Mouse (Mus musculus): ENCODE data around the gene Rbm26. TPM values are rescaled to one million over a fixed set of nuclear protein-coding genes. Genes with fewer than 3 reads are reported as not detected.
A peak's percentile ranks its signal among the peaks of the same experiment; 100 is the strongest.

Rbm26 gene
- polyA plus RNA-seq (2014; fragmentation: Nextera tagmentation; extraction: Ambion mirVana), result 50.1 and 51.7 TPM in 2 replicates

- Histone ChIP-seq H3K9me3 (ENCODE audit: control insufficient read depth, low read length) (no peaks in the 10 kb centered on the region), H3K4me3 (ENCODE audit: low read length) (peak within 1 kb of the TSS; percentile 98), H3K9ac (ENCODE audit: low read depth, low read length) (peak within 1 kb of the TSS; percentile 100), H3K36me3 (ENCODE audit: control insufficient read depth, insufficient read depth, low read length) (no peaks in the 10 kb centered on the region), H3K4me2 (replicated peaks; ENCODE audit: low read depth, low read length) (peak within 1 kb of the TSS; percentile 68), H3K27ac (ENCODE audit: low read depth, low read length) (peak within 1 kb of the TSS; percentile 93), H3K27me3 (ENCODE audit: control insufficient read depth, insufficient read depth, low read length) (no peaks in the 10 kb centered on the region), H3K4me1 (ENCODE audit: control insufficient read depth, insufficient read depth, low read length) (peaks cover 17% of the 10 kb centered on the region)
- WGBS, result under 1% methylated on average over 28 of the region's 28 CpGs
- ATAC-seq (ENCODE audit: low FRiP score, low TSS enrichment), result peak; percentile 97
Observed at GRCm38 (mm10) chr14:105177238-105177693, at the start of gene Rbm26. TSS of gene Rbm26 (minus strand) at chr14:105177327.

- WGBS, result 92% methylated on average over 4 of the region's 4 CpGs
- Histone ChIP-seq H3K27ac (ENCODE audit: low read depth, low read length) (no peak overlapping the region), H3K9ac (ENCODE audit: low read depth, low read length) (no peak overlapping the region), H3K4me3 (ENCODE audit: low read length) (no peak overlapping the region), H3K27me3 (ENCODE audit: control insufficient read depth, insufficient read depth, low read length) (no peaks in the 10 kb centered on the region), H3K36me3 (ENCODE audit: control insufficient read depth, insufficient read depth, low read length) (no peaks in the 10 kb centered on the region), H3K9me3 (ENCODE audit: control insufficient read depth, low read length) (no peaks in the 10 kb centered on the region), H3K4me1 (ENCODE audit: control insufficient read depth, insufficient read depth, low read length) (0 out of 2 replicates have a peak, but pooled peaks cover under 1% of the 10 kb centered on the region), H3K4me2 (replicated peaks; ENCODE audit: low read depth, low read length) (no peak overlapping the region)
- no peak for ATAC-seq (ENCODE audit: low FRiP score, low TSS enrichment)
Observed at GRCm38 (mm10) chr14:105225790-105226189, 48.7 kb upstream of the Rbm26 start.

GRCm38 (mm10) chr14:105222240-105222639, 45.1 kb upstream of the Rbm26 start:
- Histone ChIP-seq H3K4me2 (replicated peaks; ENCODE audit: low read depth, low read length) (no peak overlapping the region), H3K4me1 (ENCODE audit: control insufficient read depth, insufficient read depth, low read length) (0 out of 2 replicates have a peak, but pooled peaks cover 4% of the 10 kb centered on the region), H3K27ac (ENCODE audit: low read depth, low read length) (no peak overlapping the region), H3K36me3 (ENCODE audit: control insufficient read depth, insufficient read depth, low read length) (no peaks in the 10 kb centered on the region), H3K9ac (ENCODE audit: low read depth, low read length) (no peak overlapping the region), H3K27me3 (ENCODE audit: control insufficient read depth, insufficient read depth, low read length) (no peaks in the 10 kb centered on the region), H3K9me3 (ENCODE audit: control insufficient read depth, low read length) (no peaks in the 10 kb centered on the region), H3K4me3 (ENCODE audit: low read length) (no peak overlapping the region)
- no peak for ATAC-seq (ENCODE audit: low FRiP score, low TSS enrichment)
- WGBS, result 69% methylated on average over 4 of the region's 4 CpGs

GRCm38 (mm10) chr14:105219525-105220376, 42.6 kb upstream of the Rbm26 start:
- no peak overlapping the region for H3K4me3 ChIP-seq (ENCODE audit: low read length)
- no peak overlapping the region for H3K9ac ChIP-seq (ENCODE audit: low read depth, low read length)
- no peaks in the 10 kb centered on the region for H3K27me3 ChIP-seq (ENCODE audit: control insufficient read depth, insufficient read depth, low read length)
- H3K27ac ChIP-seq (ENCODE audit: low read depth, low read length), result no peak overlapping the region
- 0 out of 2 replicates have a peak, but pooled peaks cover 4% of the 10 kb centered on the region for H3K4me1 ChIP-seq (ENCODE audit: control insufficient read depth, insufficient read depth, low read length)
- WGBS, result 71% methylated on average over 9 of the region's 9 CpGs
- ATAC-seq (ENCODE audit: low FRiP score, low TSS enrichment), result no peak
- H3K36me3 ChIP-seq (ENCODE audit: control insufficient read depth, insufficient read depth, low read length), result no peaks in the 10 kb centered on the region
- H3K4me2 ChIP-seq (replicated peaks; ENCODE audit: low read depth, low read length), result no peak overlapping the region
- H3K9me3 ChIP-seq (ENCODE audit: control insufficient read depth, low read length), result no peaks in the 10 kb centered on the region

GRCm38 (mm10) chr14:105198401-105198800, 21.3 kb upstream of the Rbm26 start:
- no peaks in the 10 kb centered on the region for H3K36me3 ChIP-seq (ENCODE audit: control insufficient read depth, insufficient read depth, low read length)
- H3K27ac ChIP-seq (ENCODE audit: low read depth, low read length), result no peak overlapping the region
- ATAC-seq (ENCODE audit: low FRiP score, low TSS enrichment), result no peak
- H3K4me3 ChIP-seq (ENCODE audit: low read length), result no peak overlapping the region
- H3K4me1 ChIP-seq (ENCODE audit: control insufficient read depth, insufficient read depth, low read length), result no peaks in the 10 kb centered on the region
- H3K9ac ChIP-seq (ENCODE audit: low read depth, low read length), result no peak overlapping the region
- H3K9me3 ChIP-seq (ENCODE audit: control insufficient read depth, low read length), result no peaks in the 10 kb centered on the region
- WGBS, result 59% methylated on average over 5 of the region's 5 CpGs
- no peaks in the 10 kb centered on the region for H3K27me3 ChIP-seq (ENCODE audit: control insufficient read depth, insufficient read depth, low read length)
- H3K4me2 ChIP-seq (replicated peaks; ENCODE audit: low read depth, low read length), result no peak overlapping the region

GRCm38 (mm10) chr14:105194682-105195081, 17.6 kb upstream of the Rbm26 start:
- Histone ChIP-seq H3K27ac (ENCODE audit: low read depth, low read length) (no peak overlapping the region), H3K4me2 (replicated peaks; ENCODE audit: low read depth, low read length) (no peak overlapping the region), H3K9ac (ENCODE audit: low read depth, low read length) (no peak overlapping the region), H3K36me3 (ENCODE audit: control insufficient read depth, insufficient read depth, low read length) (no peaks in the 10 kb centered on the region), H3K4me1 (ENCODE audit: control insufficient read depth, insufficient read depth, low read length) (no peaks in the 10 kb centered on the region), H3K4me3 (ENCODE audit: low read length) (no peak overlapping the region), H3K9me3 (ENCODE audit: control insufficient read depth, low read length) (no peaks in the 10 kb centered on the region), H3K27me3 (ENCODE audit: control insufficient read depth, insufficient read depth, low read length) (no peaks in the 10 kb centered on the region)
- WGBS, result 69% methylated on average over 4 of the region's 4 CpGs
- no peak for ATAC-seq (ENCODE audit: low FRiP score, low TSS enrichment)

GRCm38 (mm10) chr14:105184866-105185265, 7.7 kb upstream of the Rbm26 start:
- Histone ChIP-seq H3K27me3 (ENCODE audit: control insufficient read depth, insufficient read depth, low read length) (no peaks in the 10 kb centered on the region), H3K9ac (ENCODE audit: low read depth, low read length) (no peak overlapping the region), H3K4me1 (ENCODE audit: control insufficient read depth, insufficient read depth, low read length) (no peaks in the 10 kb centered on the region), H3K4me3 (ENCODE audit: low read length) (no peak overlapping the region), H3K27ac (ENCODE audit: low read depth, low read length) (no peak overlapping the region), H3K36me3 (ENCODE audit: control insufficient read depth, insufficient read depth, low read length) (no peaks in the 10 kb centered on the region), H3K9me3 (ENCODE audit: control insufficient read depth, low read length) (no peaks in the 10 kb centered on the region), H3K4me2 (replicated peaks; ENCODE audit: low read depth, low read length) (no peak overlapping the region)
- ATAC-seq (ENCODE audit: low FRiP score, low TSS enrichment), result no peak
- WGBS, result 64% methylated on average over 3 of the region's 3 CpGs

GRCm38 (mm10) chr14:105182786-105183185, 5.7 kb upstream of the Rbm26 start:
- H3K4me2 ChIP-seq (replicated peaks; ENCODE audit: low read depth, low read length), result no peak overlapping the region
- no peaks in the 10 kb centered on the region for H3K4me1 ChIP-seq (ENCODE audit: control insufficient read depth, insufficient read depth, low read length)
- 58% methylated on average over 3 of the region's 3 CpGs for WGBS
- H3K36me3 ChIP-seq (ENCODE audit: control insufficient read depth, insufficient read depth, low read length), result no peaks in the 10 kb centered on the region
- no peak overlapping the region for H3K9ac ChIP-seq (ENCODE audit: low read depth, low read length)
- no peaks in the 10 kb centered on the region for H3K27me3 ChIP-seq (ENCODE audit: control insufficient read depth, insufficient read depth, low read length)
- ATAC-seq (ENCODE audit: low FRiP score, low TSS enrichment), result no peak
- no peaks in the 10 kb centered on the region for H3K9me3 ChIP-seq (ENCODE audit: control insufficient read depth, low read length)
- no peak overlapping the region for H3K4me3 ChIP-seq (ENCODE audit: low read length)
- no peak overlapping the region for H3K27ac ChIP-seq (ENCODE audit: low read depth, low read length)

GRCm38 (mm10) chr14:105179733-105180132, 2.6 kb upstream of the Rbm26 start:
- no peaks in the 10 kb centered on the region for H3K9me3 ChIP-seq (ENCODE audit: control insufficient read depth, low read length)
- peaks cover 12% of the 10 kb centered on the region for H3K4me1 ChIP-seq (ENCODE audit: control insufficient read depth, insufficient read depth, low read length)
- WGBS, result 99% methylated on average over 3 of the region's 3 CpGs
- H3K4me2 ChIP-seq (replicated peaks; ENCODE audit: low read depth, low read length), result no peak overlapping the region
- no peak for ATAC-seq (ENCODE audit: low FRiP score, low TSS enrichment)
- no peak overlapping the region for H3K4me3 ChIP-seq (ENCODE audit: low read length)
- H3K9ac ChIP-seq (ENCODE audit: low read depth, low read length), result no peak overlapping the region
- H3K36me3 ChIP-seq (ENCODE audit: control insufficient read depth, insufficient read depth, low read length), result no peaks in the 10 kb centered on the region
- H3K27ac ChIP-seq (ENCODE audit: low read depth, low read length), result no peak overlapping the region
- no peaks in the 10 kb centered on the region for H3K27me3 ChIP-seq (ENCODE audit: control insufficient read depth, insufficient read depth, low read length)
